Mouse (Mus musculus): ENCODE measurements at regions not wholly inside any gene's neighbourhood (a gene's known extent, or its start where the extent isn't known, plus 50 kb on each side); places are given as distances from the start of the nearest gene placed in this dataset.

- Histone ChIP-seq H3K4me1 (peaks cover 24% of the 10 kb centered on the region; the same call in 1 of the 2 replicates), H3K9me3 (peaks cover 3% of the 10 kb centered on the region; the same call in 1 of the 2 replicates), H3K27me3 (replicated peaks) (no peaks in the 10 kb centered on the region), H3K4me3 (replicated peaks) (no peak overlapping the region), H3K36me3 (replicated peaks; ENCODE audit: low read length) (no peaks in the 10 kb centered on the region)
- TF ChIP-seq GATA1 (IDR thresholded peaks at IDR 0.05; ENCODE audit: borderline replicate concordance, low read length) (no peak), FLI1 (IDR thresholded peaks at IDR 0.05; ENCODE audit: low read length) (no peak)
These were observed 54.3 kb upstream of the 9330182O14Rik start for GRCm38 (mm10) chr15:40079872-40080271.

Data from megakaryocyte, embryonic 14.5 days (primary cell).